Mouse (Mus musculus) CH12.LX (cell line): ENCODE measurements around the gene Zfp638. TPM values are rescaled to one million over a fixed set of nuclear protein-coding genes. Genes with fewer than 3 reads are reported as not detected.
A peak's percentile ranks its signal among the peaks of the same experiment; 100 is the strongest.

Experiments used
- DNase-seq: peaks from one replicate; pipeline ENCODE4 v3.0.0-alpha.2; 2013; ENCODE audit errors: extremely low read depth
- H3K27ac ChIP-seq: 2 replicates; pipeline ENCODE4 v1.5.1; 2012; ENCODE audit warnings: low read depth, mild to moderate bottlenecking, control low read depth, moderate library complexity; ENCODE audit not compliant: insufficient read depth
- H3K27me3 ChIP-seq: replicated peaks from 2 replicates; pipeline ENCODE3; 2012; ENCODE audit warnings: inconsistent platforms
- H3K36me3 ChIP-seq, 2 experiments: replicated peaks in 1 of 2; 2 replicates each; pipeline versions ENCODE3 to v1.6.1; 2012; ENCODE audit warnings: inconsistent platforms in 1 of 2, low read length in 1 of 2, mild to moderate bottlenecking in 1 of 2, mixed read lengths in 1 of 2, moderate library complexity in 1 of 2; ENCODE audit not compliant: control insufficient read depth in 1 of 2, insufficient read depth in 1 of 2
- H3K4me1 ChIP-seq, 2 experiments: 2 replicates each; pipeline ENCODE4 v1.6.1; 2012; ENCODE audit warnings: inconsistent platforms in 1 of 2, moderate library complexity in 1 of 2; ENCODE audit not compliant: insufficient read depth in 2 of 2, control insufficient read depth in 1 of 2
- H3K4me2 ChIP-seq: 2 replicates; pipeline ENCODE4 v1.6.1; 2012; ENCODE audit warnings: low read depth, mild to moderate bottlenecking, control low read depth; ENCODE audit not compliant: poor library complexity, insufficient read depth, severe bottlenecking
- H3K4me3 ChIP-seq, 3 experiments: fragments of 150-350 bp in 1 of 3; sonication (generic) in 1 of 3; replicated peaks in 1 of 3; 2 replicates each; pipeline versions ENCODE3 to v1.5.1; 2011 to 2012; ENCODE audit warnings: low read depth in 2 of 3, low read length in 2 of 3, mild to moderate bottlenecking in 2 of 3, moderate library complexity in 2 of 3, control low read depth in 1 of 3, improper control_type of control experiment in 1 of 3, inconsistent platforms in 1 of 3, mixed read lengths in 1 of 3; ENCODE audit not compliant: poor library complexity in 1 of 3
- H3K79me2 ChIP-seq: replicated peaks from 2 replicates; pipeline ENCODE4 v1.6.1; 2012; ENCODE audit warnings: mild to moderate bottlenecking, moderate library complexity; ENCODE audit not compliant: control insufficient read depth, poor library complexity, insufficient read depth, severe bottlenecking; ENCODE audit errors: extremely low read depth
- H3K9ac ChIP-seq: 2 replicates; pipeline ENCODE4 v1.6.1; 2012; ENCODE audit warnings: low read depth, mild to moderate bottlenecking, control low read depth, moderate library complexity; ENCODE audit not compliant: insufficient read depth
- H3K9me3 ChIP-seq: replicated peaks from 2 replicates; pipeline ENCODE3; 2012; ENCODE audit warnings: low read length, inconsistent platforms, mixed read lengths
- BHLHE40 ChIP-seq: IDR thresholded peaks from 2 replicates; pipeline ENCODE4 v1.6.1; 2011; ENCODE audit warnings: mild to moderate bottlenecking, low read depth, low read length, improper control_type of control experiment
- CHD1 ChIP-seq: IDR thresholded peaks from 2 replicates; pipeline ENCODE4 v1.6.1; 2012; ENCODE audit warnings: low read depth, low read length, improper control_type of control experiment, inconsistent platforms
- EP300 ChIP-seq: IDR thresholded peaks from 2 replicates; pipeline ENCODE4 v1.6.1; 2011; ENCODE audit warnings: low read length, improper control_type of control experiment
- GABPA ChIP-seq: IDR thresholded peaks from 2 replicates; pipeline ENCODE4 v1.6.1; 2012; ENCODE audit warnings: low read depth, low read length, improper control_type of control experiment, inconsistent platforms; ENCODE audit not compliant: insufficient replicate concordance
- HCFC1 ChIP-seq: IDR thresholded peaks from 2 replicates; pipeline ENCODE4 v1.6.1; 2012; ENCODE audit warnings: low read depth, mild to moderate bottlenecking, inconsistent platforms, low read length, improper control_type of control experiment
- JUN ChIP-seq: IDR thresholded peaks from 2 replicates; pipeline ENCODE4 v1.6.1; 2011; ENCODE audit warnings: low read depth, mild to moderate bottlenecking, low read length, improper control_type of control experiment, moderate library complexity; ENCODE audit not compliant: insufficient read depth
- MAZ ChIP-seq: IDR thresholded peaks from 2 replicates; pipeline ENCODE4 v1.6.1; 2012; ENCODE audit warnings: low read depth, mild to moderate bottlenecking, inconsistent platforms, low read length, improper control_type of control experiment, moderate library complexity
- MEF2A ChIP-seq: IDR thresholded peaks from 2 replicates; pipeline ENCODE4 v1.6.1; 2014; ENCODE audit warnings: low read depth, mild to moderate bottlenecking, inconsistent platforms, low read length, improper control_type of control experiment, borderline replicate concordance
- NELFE ChIP-seq: IDR thresholded peaks from 2 replicates; pipeline ENCODE4 v1.6.1; 2011; ENCODE audit warnings: low read depth, low read length, improper control_type of control experiment
- PAX5 ChIP-seq: IDR thresholded peaks from 2 replicates; pipeline ENCODE4 v1.6.1; 2012; ENCODE audit warnings: low read length, inconsistent platforms, mixed read lengths
- POLR2AphosphoS2 ChIP-seq: IDR thresholded peaks from 2 replicates; pipeline ENCODE4 v1.6.1; 2011; ENCODE audit warnings: low read depth, low read length, improper control_type of control experiment
- TCF12 ChIP-seq: IDR thresholded peaks from 2 replicates; pipeline ENCODE4 v1.6.1; 2014; ENCODE audit warnings: low read depth, mild to moderate bottlenecking, inconsistent platforms, low read length, improper control_type of control experiment
- UBTF ChIP-seq: IDR thresholded peaks from 2 replicates; pipeline ENCODE4 v1.6.1; 2012; ENCODE audit warnings: low read depth, mild to moderate bottlenecking, inconsistent platforms, low read length, improper control_type of control experiment, moderate library complexity
- USF1 ChIP-seq: IDR thresholded peaks from 2 replicates; pipeline ENCODE4 v1.6.1; 2014; ENCODE audit warnings: low read depth, mild to moderate bottlenecking, inconsistent platforms, low read length, improper control_type of control experiment
- USF2 ChIP-seq: conservative IDR thresholded peaks from 2 replicates; pipeline ENCODE4 v1.6.1; 2011; ENCODE audit warnings: low read depth, low read length, improper control_type of control experiment
- ZC3H11A ChIP-seq: IDR thresholded peaks from 2 replicates; pipeline ENCODE4 v1.6.1; 2012; ENCODE audit warnings: low read depth, mild to moderate bottlenecking, inconsistent platforms, low read length, improper control_type of control experiment
- ZMIZ1 ChIP-seq: IDR thresholded peaks from 2 replicates; pipeline ENCODE4 v1.6.1; 2012; ENCODE audit warnings: low read depth, mild to moderate bottlenecking, inconsistent platforms, low read length, improper control_type of control experiment
- dilution Hi-C: fragments of 300-500 bp; cut with MboI; formaldehyde crosslinking; loops from 2 replicates; pipeline ENCODE4 v1.14.3; 2020; ENCODE audit warnings: low sequenced_read_pairs; ENCODE audit not compliant: extremely low pct_unique_long_range_greater_than_20kb, extremely low pct_ligation_motif_present
- in situ Hi-C: fragments of 300-500 bp; cut with MboI; formaldehyde crosslinking; loops from 3 replicates; pipeline ENCODE4 v1.14.3; 2019; ENCODE audit warnings: low sequenced_read_pairs, low pct_ligation_motif_present, low pct_unique_long_range_greater_than_20kb, mixed read lengths
- polyA plus RNA-seq: library from polyadenylated mRNA; unstranded; fragments of >175 nt; gene quantifications from 2 replicates; pipeline ENCODE4 v1.2.1, GENCODE M21; 2012; ENCODE audit warnings: low read depth; ENCODE audit not compliant: insufficient read length
- total RNA-seq, 2 experiments: library from RNA; depleted of rRNA; stranded (reverse); fragments of 300-350 nt in 1 of 2; fragments of >200 nt in 1 of 2; gene quantifications; 2 replicates each; pipeline ENCODE4 v1.2.3; 2012 to 2014

The Zfp638 gene
- total and polyA plus RNA-seq, 3 experiments: 42.1 to 57.3 (median 48.0) TPM

DNA sequence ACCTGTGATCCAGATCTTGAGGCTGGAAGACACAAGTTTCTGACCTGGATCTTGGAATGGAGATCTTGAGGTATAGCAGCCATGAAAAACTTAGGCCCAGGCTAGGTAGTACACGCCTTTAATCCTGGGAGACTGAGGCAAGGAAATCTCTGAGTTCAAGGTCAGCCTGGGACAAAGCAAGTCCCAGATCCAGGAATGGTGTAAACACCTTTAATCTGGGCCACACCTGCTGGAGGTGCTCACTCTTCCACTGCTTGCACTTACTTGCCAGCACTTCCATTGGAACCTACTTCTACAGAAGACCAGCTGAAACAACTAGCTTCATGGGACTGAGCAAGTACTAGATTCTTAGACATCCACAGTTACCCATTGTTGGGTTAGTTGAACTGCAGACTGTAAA lies 26.2 kb downstream of the Zfp638 start:
- Histone ChIP-seq H3K79me2 (no peaks in the 10 kb centered on the region), H3K36me3 (no peaks in the 10 kb centered on the region), H3K27me3 (no peaks in the 10 kb centered on the region), H3K9me3 (peaks cover 3% of the 10 kb centered on the region), H3K27ac (no peak overlapping the region)
- dilution Hi-C loops: no loop called here
- DNase-seq: no peak
- TF ChIP-seq TCF12: no peak
- no peak for TF ChIP-seq CHD1
- TF ChIP-seq USF2: no peak
- TF ChIP-seq BHLHE40: no peak
- TF ChIP-seq POLR2AphosphoS2: no peak
- no peak for TF ChIP-seq ZC3H11A
- TF ChIP-seq HCFC1: no peak
- no peak for TF ChIP-seq JUN
- TF ChIP-seq USF1: no peak
- no peak for TF ChIP-seq UBTF
- TF ChIP-seq, all 38 proteins: peak for 0
- Histone ChIP-seq H3K9ac (no peak overlapping the region), H3K4me3 (no peak overlapping the region), H3K4me2 (no peak overlapping the region), H3K4me1 (peaks cover 8 to 15% of the 10 kb centered on the region in 2 experiments; a peak in 2 of 4 replicates)
- in situ Hi-C loops: no loop called here

DNA sequence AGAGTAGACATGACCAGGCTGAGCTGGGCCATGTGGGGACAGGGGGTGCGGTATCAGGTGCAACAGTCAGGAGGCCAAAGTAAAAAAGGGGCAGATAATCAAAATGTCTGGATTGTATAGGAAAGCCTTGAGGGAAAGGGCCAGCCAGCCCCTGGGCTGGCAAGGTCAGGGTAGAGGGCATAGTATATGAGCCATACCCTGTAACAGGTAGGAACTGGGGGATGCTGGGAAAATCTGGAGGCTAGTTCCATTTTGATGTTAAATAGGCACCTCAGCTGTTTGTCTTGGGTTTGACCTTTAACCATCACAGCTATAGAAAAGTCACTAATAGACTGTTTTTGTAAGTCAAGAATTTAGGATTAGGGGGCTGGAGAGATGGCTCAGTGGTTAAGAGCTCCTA lies 26.7 kb downstream of the Zfp638 start:
- no peak overlapping the region for H3K27ac ChIP-seq
- H3K9ac ChIP-seq: no peak overlapping the region
- H3K4me3 ChIP-seq: no peak overlapping the region
- in situ Hi-C loops: no loop called here
- H3K27me3 ChIP-seq: no peaks in the 10 kb centered on the region
- H3K79me2 ChIP-seq: no peaks in the 10 kb centered on the region
- no peak for TF ChIP-seq GABPA
- TF ChIP-seq POLR2AphosphoS2: no peak
- TF ChIP-seq MAZ: no peak
- no peak for TF ChIP-seq EP300
- TF ChIP-seq TCF12: no peak
- no peak for TF ChIP-seq ZMIZ1
- TF ChIP-seq NELFE: no peak
- TF ChIP-seq, all 38 proteins: peak for 0
- Histone ChIP-seq H3K36me3 (no peaks in the 10 kb centered on the region), H3K4me1 (peaks cover 8 to 12% of the 10 kb centered on the region in 2 experiments; a peak in 2 of 4 replicates), H3K9me3 (peaks cover 3% of the 10 kb centered on the region), H3K4me2 (no peak overlapping the region)
- dilution Hi-C loops: no loop called here
- no peak for DNase-seq

DNA sequence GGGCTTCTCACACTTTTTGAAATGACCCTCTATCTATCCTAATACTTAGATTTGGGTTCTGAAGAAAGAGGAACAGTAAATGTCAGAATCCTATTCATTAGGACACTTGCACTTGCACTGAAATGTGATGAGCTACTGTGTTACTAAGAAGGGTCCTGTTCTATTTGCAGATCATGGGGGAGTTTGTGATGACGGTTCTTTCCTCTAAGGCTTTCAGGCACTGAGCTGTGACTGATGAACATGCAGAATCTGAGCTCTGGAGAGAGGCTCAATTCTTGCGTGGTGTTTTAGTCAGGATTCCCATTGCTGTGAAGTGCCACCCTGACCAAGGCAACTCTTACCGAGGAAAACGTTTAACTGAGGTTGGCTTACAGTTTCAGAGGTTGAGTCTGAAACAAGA lies 32.2 kb downstream of the Zfp638 start:
- TF ChIP-seq MEF2A (0 out of 2 replicates have a peak, but pooled peaks have one; percentile 58), PAX5 (no peak)
- in situ Hi-C loops: no loop called here
- peaks cover 3 to 33% of the 10 kb centered on the region in 2 experiments; a peak in 3 of 4 replicates for H3K4me1 ChIP-seq
- H3K4me3 ChIP-seq: no peak overlapping the region
- H3K9ac ChIP-seq: no peak overlapping the region
- no peaks in the 10 kb centered on the region for H3K79me2 ChIP-seq
- peaks cover 3% of the 10 kb centered on the region for H3K9me3 ChIP-seq
- no peak overlapping the region for H3K4me2 ChIP-seq
- DNase-seq: peak; percentile 41
- dilution Hi-C loops: no loop called here
- no peaks in the 10 kb centered on the region for H3K27me3 ChIP-seq
- no peaks in the 10 kb centered on the region for H3K36me3 ChIP-seq
- H3K27ac ChIP-seq: no peak overlapping the region
